Mouse (Mus musculus) limb, embryonic 13.5 days (tissue): Measurements from ENCODE around the gene Agfg2. TPM values are rescaled to one million over a fixed set of nuclear protein-coding genes. Genes with fewer than 3 reads are reported as not detected.

Experiments used
- polyA plus RNA-seq: library from polyadenylated mRNA; unstranded; fragments of >200 nt; fragmentation: Nextera tagmentation; extraction: Ambion mirVana; gene quantifications from 2 replicates; pipeline ENCODE4 v1.2.1, GENCODE M21; 2015

The Agfg2 gene
- polyA plus RNA-seq, 1 experiment from 2014 or later = 19.4 TPM

Other genes with a start within 250 kb of the Agfg2 start
- 0.05 and 0.29 TPM in 2 replicates for gene Zan, start 207.7 kb downstream of the Agfg2 start, polyA plus RNA-seq
- 48.4 and 54.0 TPM in 2 replicates for gene Pop7, start 182.2 kb downstream of the Agfg2 start, polyA plus RNA-seq
- 16.1 and 16.7 TPM in 2 replicates for gene Gigyf1, start 166.2 kb downstream of the Agfg2 start, polyA plus RNA-seq
- 0.78 and 0.86 TPM in 2 replicates for gene Epo, start 151.5 kb downstream of the Agfg2 start, polyA plus RNA-seq
- gene Gnb2, start 151.2 kb downstream of the Agfg2 start, polyA plus RNA-seq = 343 and 352 TPM in 2 replicates
- 0.45 and 0.93 TPM in 2 replicates for gene Actl6b, start 131.2 kb downstream of the Agfg2 start, polyA plus RNA-seq
- 0.32 and 0.38 TPM in 2 replicates for gene Tfr2, start 114.9 kb downstream of the Agfg2 start, polyA plus RNA-seq
- gene Mospd3, start 83.7 kb downstream of the Agfg2 start, polyA plus RNA-seq = 27.9 and 28.7 TPM in 2 replicates
- gene Pcolce, start 70.9 kb downstream of the Agfg2 start, polyA plus RNA-seq = 152 and 157 TPM in 2 replicates
- 0.19 and 0.23 TPM in 2 replicates for gene Fbxo24, start 55.7 kb downstream of the Agfg2 start, polyA plus RNA-seq
- gene Lrch4, start 55.6 kb downstream of the Agfg2 start, polyA plus RNA-seq = 34.0 and 34.3 TPM in 2 replicates
- gene Gm20605, start 55.6 kb downstream of the Agfg2 start, polyA plus RNA-seq = 6.1 and 9.6 TPM in 2 replicates
- 7.3 and 8.9 TPM in 2 replicates for gene Sap25, start 43.4 kb downstream of the Agfg2 start, polyA plus RNA-seq
- 0.18 and 0.26 TPM in 2 replicates for gene Irs3, start 39.0 kb downstream of the Agfg2 start, polyA plus RNA-seq
- 2.9 and 4.0 TPM in 2 replicates for gene Nyap1, start 56.9 kb upstream of the Agfg2 start, polyA plus RNA-seq
- gene Tsc22d4, start 61.0 kb upstream of the Agfg2 start, polyA plus RNA-seq = 128 and 134 TPM in 2 replicates
- 26.5 and 27.2 TPM in 2 replicates for gene Ppp1r35, start 94.1 kb upstream of the Agfg2 start, polyA plus RNA-seq
- 11.7 and 11.8 TPM in 2 replicates for gene Mepce, start 102.9 kb upstream of the Agfg2 start, polyA plus RNA-seq
- 35.3 and 36.0 TPM in 2 replicates for gene Zcwpw1, start 103.1 kb upstream of the Agfg2 start, polyA plus RNA-seq
- 0.20 and 0.40 TPM in 2 replicates for gene Pilra, start 151.6 kb upstream of the Agfg2 start, polyA plus RNA-seq
- 0.41 TPM in 1 of 2 replicates, not detected in the other for gene Pilrb1, start 173.4 kb upstream of the Agfg2 start, polyA plus RNA-seq
- gene Pilrb2, start 187.1 kb upstream of the Agfg2 start, polyA plus RNA-seq = 0.19 TPM in 1 of 2 replicates, not detected in the other
- not detected in 2 replicates for gene Cyp3a13, start 236.9 kb upstream of the Agfg2 start, polyA plus RNA-seq